Mouse (Mus musculus): ENCODE data around the gene Tepsin. TPM values are rescaled to one million over a fixed set of nuclear protein-coding genes. Genes with fewer than 3 reads are reported as not detected.

Gene Tepsin
- polyA plus RNA-seq, 1 experiment = 10.3 TPM

DNA sequence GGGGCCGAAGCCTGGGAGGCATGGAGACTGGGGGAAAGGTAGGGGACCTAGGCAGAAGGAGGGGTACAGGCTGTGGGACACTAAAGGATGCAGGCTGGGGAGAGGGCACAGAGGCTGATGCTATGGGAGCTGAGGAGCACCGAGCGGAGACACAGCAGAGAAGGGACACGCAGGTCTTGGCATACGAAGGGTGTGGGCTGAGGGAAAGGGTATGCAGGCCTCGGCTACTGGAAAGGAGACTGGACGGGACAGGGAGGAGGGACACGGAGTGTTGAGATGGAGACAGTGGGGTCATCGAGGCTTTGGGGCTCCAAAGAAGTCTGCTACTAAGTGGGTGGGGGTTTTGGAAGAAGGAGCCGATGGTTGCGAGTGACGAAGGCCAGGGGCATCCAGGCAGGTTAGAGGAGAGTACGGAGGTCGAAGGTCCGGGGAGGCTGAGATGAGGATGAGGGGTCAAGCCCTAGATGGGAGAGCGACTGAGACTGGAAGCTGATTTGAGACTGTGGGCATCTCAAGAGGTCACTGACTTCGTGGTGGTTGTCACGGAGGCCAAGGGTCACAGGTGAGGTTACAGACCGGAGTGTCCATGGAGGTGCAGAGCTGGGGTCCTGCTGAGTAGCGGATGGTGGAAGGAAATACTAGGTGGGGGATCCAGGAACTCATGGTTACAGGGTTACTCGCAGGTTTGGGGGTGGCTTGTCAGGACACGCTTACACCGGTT, 50.8 kb downstream of the Tepsin start:
- H3K4me3 ChIP-seq = no peak overlapping the region
- peaks cover 72% of the 10 kb centered on the region for H3K27me3 ChIP-seq (ENCODE audit: control insufficient read depth, insufficient read depth, insufficient read length)

DNA sequence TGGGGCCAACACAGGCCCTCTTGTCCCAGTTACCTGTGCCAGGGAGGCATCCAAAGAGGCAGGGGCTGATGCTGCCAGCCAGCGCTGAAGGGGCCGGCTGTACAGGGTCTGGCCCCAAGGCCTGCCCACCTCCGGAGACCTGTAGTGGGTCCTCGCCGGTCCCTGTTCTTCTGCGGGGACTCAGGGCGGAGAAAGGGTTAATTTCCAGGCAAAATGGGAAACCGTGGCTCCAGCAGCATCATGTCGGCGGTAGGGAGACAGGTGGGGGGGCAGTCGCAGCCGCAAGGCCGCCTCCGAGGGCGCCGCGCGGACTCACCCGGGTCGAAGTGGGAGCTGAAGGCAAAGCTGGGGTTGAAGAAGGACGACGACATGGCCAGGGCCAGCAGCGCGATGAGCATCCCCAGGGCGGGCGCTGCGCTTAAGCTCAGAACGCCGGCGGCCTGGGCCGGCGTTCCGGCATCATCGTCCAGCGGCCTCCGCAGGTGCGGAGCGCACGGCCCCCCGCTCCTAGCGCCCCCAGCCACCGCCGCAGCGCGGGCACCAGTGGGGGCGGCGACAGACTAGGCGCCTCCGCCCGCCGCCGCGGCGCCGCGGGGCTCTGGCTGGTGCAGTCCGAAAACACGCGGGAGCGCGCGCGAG, 51.9 kb downstream of the Tepsin start, which contains the start of gene Aatk:
Aatk (minus strand) TSS at position 615 of the 639 bp plus-strand sequence.
- TF ChIP-seq SRF (IDR thresholded peaks at IDR 0.05; ENCODE audit: control insufficient read depth, insufficient read length, low read depth) (no peak), POLR2AphosphoS2 (IDR thresholded peaks at IDR 0.05; ENCODE audit: insufficient read length, low read depth) (no peak), TCF12 (IDR thresholded peaks at IDR 0.05; ENCODE audit: insufficient read depth, poor library complexity, severe bottlenecking) (no peak), POLR2A (IDR thresholded peaks at IDR 0.05; ENCODE audit: insufficient read length, low read depth) (no peak), TCF3 (IDR thresholded peaks at IDR 0.05; ENCODE audit: insufficient read length, low read depth) (no peak), MYOG (IDR thresholded peaks at IDR 0.05; ENCODE audit: control insufficient read depth in 1 of 3, insufficient read depth in 1 of 3, insufficient read length in 2 of 3, low read depth in 2 of 3) (no peak), REST (IDR thresholded peaks at IDR 0.05; ENCODE audit: insufficient read depth, insufficient read length) (no peak), USF1 (IDR thresholded peaks at IDR 0.05; ENCODE audit: low read depth) (no peak)
- no peak within 1 kb of the TSS for H3K4me2 ChIP-seq (ENCODE audit: low read depth)
- peaks cover 80% of the 10 kb centered on the region for H3K27me3 ChIP-seq (ENCODE audit: control insufficient read depth, insufficient read depth, insufficient read length)
- no peaks in the 10 kb centered on the region for H3K79me2 ChIP-seq (ENCODE audit: control insufficient read depth, insufficient read depth)
- no peaks in the 10 kb centered on the region for H3K36me3 ChIP-seq (ENCODE audit: control insufficient read depth, insufficient read depth)
- H3ac ChIP-seq (ENCODE audit: control insufficient read depth, insufficient read length) = no peak within 1 kb of the TSS
- H3K4me3 ChIP-seq = no peak within 1 kb of the TSS

More for the DNA sequence above, 50.8 kb downstream of the Tepsin start:
- Histone ChIP-seq H3K36me3 (ENCODE audit: control insufficient read depth, insufficient read depth) (no peaks in the 10 kb centered on the region), H3K4me2 (ENCODE audit: low read depth) (no peak overlapping the region), H3K79me2 (ENCODE audit: control insufficient read depth, insufficient read depth) (no peaks in the 10 kb centered on the region), H3ac (ENCODE audit: control insufficient read depth, insufficient read length) (no peak overlapping the region)
- TF ChIP-seq TCF12 (IDR thresholded peaks at IDR 0.05; ENCODE audit: insufficient read depth, poor library complexity, severe bottlenecking) = no peak
- no peak for TF ChIP-seq POLR2AphosphoS2 (IDR thresholded peaks at IDR 0.05; ENCODE audit: insufficient read length, low read depth)
- TF ChIP-seq TCF3 (IDR thresholded peaks at IDR 0.05; ENCODE audit: insufficient read length, low read depth) = no peak
- no peak for TF ChIP-seq MYOG (IDR thresholded peaks at IDR 0.05; ENCODE audit: control insufficient read depth in 1 of 3, insufficient read depth in 1 of 3, insufficient read length in 2 of 3, low read depth in 2 of 3)

DNA sequence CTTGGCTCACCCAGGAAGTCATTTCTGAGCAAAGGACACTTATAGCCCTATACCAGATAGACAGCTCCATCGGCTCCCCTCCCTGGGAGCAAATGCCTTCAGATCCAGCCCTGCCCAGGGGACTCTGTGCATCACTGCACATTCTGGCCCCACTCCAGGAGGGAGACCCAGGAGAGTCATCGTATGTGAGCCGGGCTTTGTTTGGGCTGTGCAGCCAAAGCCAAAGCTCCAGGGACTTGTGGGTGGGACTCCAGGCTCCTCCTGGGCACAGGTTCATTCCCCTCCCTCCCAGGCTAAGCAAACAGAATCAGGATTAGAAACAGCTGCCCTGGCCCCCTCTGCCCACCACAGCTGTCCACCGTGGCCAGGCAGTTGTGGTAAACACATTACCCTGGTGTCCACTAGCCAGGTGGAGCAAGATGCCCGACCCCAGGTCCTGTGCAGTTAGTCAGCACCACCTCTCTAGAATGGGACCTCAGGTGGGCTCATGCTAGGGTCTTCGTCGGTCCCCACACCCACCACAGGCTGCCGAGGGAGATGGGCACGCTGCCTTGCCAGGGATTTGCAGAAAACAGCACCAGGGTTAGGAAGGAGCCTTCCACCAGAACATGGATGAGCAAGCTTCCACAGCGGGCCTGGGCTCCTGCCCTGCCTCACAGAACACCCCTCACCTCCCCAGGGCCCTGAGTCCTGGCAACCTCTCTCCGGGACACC, 52.5 kb downstream of the Tepsin start:
- TF ChIP-seq POLR2A (IDR thresholded peaks at IDR 0.05; ENCODE audit: insufficient read length, low read depth) = no peak
- TF ChIP-seq CEBPB (IDR thresholded peaks at IDR 0.05; ENCODE audit: insufficient read depth, poor library complexity, severe bottlenecking) = no peak
- no peak for TF ChIP-seq USF1 (IDR thresholded peaks at IDR 0.05; ENCODE audit: low read depth)
- TF ChIP-seq MYOD1 (IDR thresholded peaks at IDR 0.05; ENCODE audit: control insufficient read depth in 1 of 3, insufficient read length in 2 of 3, low read depth in 2 of 3) = no peak
- TF ChIP-seq REST (IDR thresholded peaks at IDR 0.05; ENCODE audit: insufficient read depth, insufficient read length) = no peak
- no peak for TF ChIP-seq POLR2AphosphoS2 (IDR thresholded peaks at IDR 0.05; ENCODE audit: insufficient read length, low read depth)
- TF ChIP-seq E2F4 (IDR thresholded peaks at IDR 0.05; ENCODE audit: insufficient read depth) = no peak
- no peak for TF ChIP-seq SRF (IDR thresholded peaks at IDR 0.05; ENCODE audit: control insufficient read depth, insufficient read length, low read depth)
- TF ChIP-seq MYOG (IDR thresholded peaks at IDR 0.05; ENCODE audit: control insufficient read depth in 1 of 3, insufficient read depth in 1 of 3, insufficient read length in 2 of 3, low read depth in 2 of 3) = no peak
- no peak for TF ChIP-seq TCF3 (IDR thresholded peaks at IDR 0.05; ENCODE audit: insufficient read length, low read depth)
- no peak for TF ChIP-seq TCF12 (IDR thresholded peaks at IDR 0.05; ENCODE audit: insufficient read depth, poor library complexity, severe bottlenecking)
- no peak for TF ChIP-seq MAX (IDR thresholded peaks at IDR 0.05; ENCODE audit: low read depth)
- Histone ChIP-seq H3K36me3 (ENCODE audit: control insufficient read depth, insufficient read depth) (no peaks in the 10 kb centered on the region), H3ac (ENCODE audit: control insufficient read depth, insufficient read length) (no peak overlapping the region), H3K79me2 (ENCODE audit: control insufficient read depth, insufficient read depth) (no peaks in the 10 kb centered on the region), H3K4me3 (no peak overlapping the region), H3K27me3 (ENCODE audit: control insufficient read depth, insufficient read depth, insufficient read length) (peaks cover 81% of the 10 kb centered on the region), H3K4me2 (ENCODE audit: low read depth) (no peak overlapping the region)

DNA sequence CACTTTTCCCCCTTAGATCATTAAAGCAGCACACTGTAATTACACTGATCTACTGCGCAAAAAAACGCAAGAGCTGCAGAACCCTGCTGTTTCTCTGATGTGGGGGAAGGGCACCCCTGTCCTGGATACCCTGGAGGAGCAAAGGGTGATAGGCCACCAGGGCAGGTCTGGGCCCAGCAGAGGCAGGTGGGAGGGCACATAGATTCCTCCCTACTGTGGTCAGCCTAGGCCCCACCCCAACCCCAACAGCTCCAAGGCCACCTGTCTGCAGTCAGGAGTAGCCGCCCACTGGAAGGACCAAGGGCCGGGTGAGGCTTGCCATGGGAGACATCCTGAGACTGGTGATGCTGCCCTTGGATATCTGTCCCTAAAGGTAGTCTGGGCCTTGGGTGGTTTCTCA, 53.2 kb downstream of the Tepsin start:
- TF ChIP-seq POLR2A (IDR thresholded peaks at IDR 0.05; ENCODE audit: insufficient read length, low read depth) (no peak), TCF3 (IDR thresholded peaks at IDR 0.05; ENCODE audit: insufficient read length, low read depth) (no peak), E2F4 (IDR thresholded peaks at IDR 0.05; ENCODE audit: insufficient read depth) (no peak), USF1 (IDR thresholded peaks at IDR 0.05; ENCODE audit: low read depth) (no peak), MAX (IDR thresholded peaks at IDR 0.05; ENCODE audit: low read depth) (no peak), TCF12 (IDR thresholded peaks at IDR 0.05; ENCODE audit: insufficient read depth, poor library complexity, severe bottlenecking) (no peak), POLR2AphosphoS2 (IDR thresholded peaks at IDR 0.05; ENCODE audit: insufficient read length, low read depth) (no peak), MYOG (IDR thresholded peaks at IDR 0.05; ENCODE audit: control insufficient read depth in 1 of 3, insufficient read depth in 1 of 3, insufficient read length in 2 of 3, low read depth in 2 of 3) (no peak), CEBPB (IDR thresholded peaks at IDR 0.05; ENCODE audit: insufficient read depth, poor library complexity, severe bottlenecking) (no peak), MYOD1 (IDR thresholded peaks at IDR 0.05; ENCODE audit: control insufficient read depth in 1 of 3, insufficient read length in 2 of 3, low read depth in 2 of 3) (no peak), REST (IDR thresholded peaks at IDR 0.05; ENCODE audit: insufficient read depth, insufficient read length) (no peak), SRF (IDR thresholded peaks at IDR 0.05; ENCODE audit: control insufficient read depth, insufficient read length, low read depth) (no peak)
- Histone ChIP-seq H3K36me3 (ENCODE audit: control insufficient read depth, insufficient read depth) (no peaks in the 10 kb centered on the region), H3K4me3 (no peak overlapping the region), H3K4me2 (ENCODE audit: low read depth) (no peak overlapping the region), H3K79me2 (ENCODE audit: control insufficient read depth, insufficient read depth) (no peaks in the 10 kb centered on the region), H3K27me3 (ENCODE audit: control insufficient read depth, insufficient read depth, insufficient read length) (peaks cover 82% of the 10 kb centered on the region), H3ac (ENCODE audit: control insufficient read depth, insufficient read length) (no peak overlapping the region)

Data from myocyte (in vitro differentiated cells).